Mouse (Mus musculus): ENCODE data around the gene Rae1. TPM values are rescaled to one million over a fixed set of nuclear protein-coding genes. Genes with fewer than 3 reads are reported as not detected.
A peak's percentile ranks its signal among the peaks of the same experiment; 100 is the strongest.

Gene Rae1
- 146 and 148 TPM in 2 replicates for polyA plus RNA-seq (2015; fragmentation: Nextera tagmentation; extraction: Ambion mirVana)

DNA sequence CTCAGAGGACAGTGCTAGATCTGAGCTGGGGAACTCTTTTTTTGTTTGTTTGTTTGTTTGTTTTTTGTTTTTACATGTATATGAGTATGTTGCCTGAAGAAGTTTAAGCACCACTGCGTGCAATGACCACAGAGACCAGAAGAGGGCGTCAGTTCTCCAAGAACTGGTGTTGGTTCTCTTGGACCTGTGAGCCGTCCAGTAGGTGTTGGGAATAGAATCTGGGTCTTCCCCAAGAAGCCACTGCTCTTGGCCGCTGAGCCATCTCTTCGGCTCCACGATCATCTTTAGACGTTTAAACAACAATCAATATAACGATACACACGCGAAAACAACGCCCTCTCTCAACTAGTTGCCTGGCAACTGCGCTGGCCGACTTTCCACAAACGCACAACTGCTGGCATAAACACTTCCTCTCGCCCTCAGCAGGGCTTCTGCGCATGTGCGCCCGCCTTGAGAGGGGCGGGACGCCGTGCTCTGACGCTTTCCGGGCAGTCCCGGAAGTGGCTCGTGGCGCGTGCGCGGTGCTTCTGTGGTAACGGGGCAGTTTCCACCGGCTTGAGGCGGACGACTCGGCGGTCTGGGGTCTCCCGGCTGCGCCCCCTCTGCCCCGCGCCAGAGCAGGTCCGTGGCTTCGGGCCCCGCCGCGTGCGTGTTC, at the start of gene Rae1:
Gene Rae1, plus strand, starts transcription at position 488 of the 655 bp plus-strand sequence.
- H3K4me2 ChIP-seq, result peak within 1 kb of the TSS; percentile 94
- H3K4me1 ChIP-seq, result peaks cover 17% of the 10 kb centered on the region
- under 1% methylated on average over 45 of the region's 45 CpGs for WGBS
- peaks cover 24% of the 10 kb centered on the region for H3K36me3 ChIP-seq (ENCODE audit: poor library complexity, severe bottlenecking)
- peak within 1 kb of the TSS; percentile 88 for H3K4me3 ChIP-seq
- no peaks in the 10 kb centered on the region for H3K9me3 ChIP-seq (replicated peaks)
- H3K27ac ChIP-seq, result peak within 1 kb of the TSS; percentile 87
- peak; percentile 97 for ATAC-seq
- peak within 1 kb of the TSS; percentile 84 for H3K9ac ChIP-seq
- H3K27me3 ChIP-seq, result peaks cover 8% of the 10 kb centered on the region; the same call in 1 of the 2 replicates

DNA sequence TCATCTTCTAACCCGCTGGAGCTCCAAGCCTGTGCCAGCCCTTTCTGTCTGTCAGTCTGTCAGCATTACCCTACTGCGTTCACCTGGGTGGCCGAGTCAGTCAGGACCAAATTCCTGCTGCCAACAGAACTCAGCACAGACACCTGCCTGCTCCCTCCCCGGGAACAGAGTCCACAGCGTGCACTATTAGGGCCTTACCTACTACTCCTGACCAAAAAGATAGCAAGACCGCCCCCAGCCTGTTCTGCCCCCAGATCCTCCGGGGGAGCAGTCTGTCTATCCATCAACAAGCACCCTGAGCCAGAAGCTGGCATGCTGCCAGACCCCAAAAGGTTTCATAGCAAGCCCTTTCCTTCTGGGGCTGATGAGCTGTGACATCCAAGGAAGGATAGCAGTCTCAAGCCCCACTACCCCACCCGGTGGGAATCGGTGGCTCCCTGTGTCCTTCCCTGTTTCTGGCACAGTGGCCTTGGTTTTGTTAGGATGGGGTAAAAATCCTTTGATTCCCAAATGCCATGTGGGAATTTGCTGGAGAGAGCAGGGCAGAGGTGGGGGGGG, 49.7 kb upstream of the Rae1 start:
- no peaks in the 10 kb centered on the region for H3K27me3 ChIP-seq
- no peaks in the 10 kb centered on the region for H3K9me3 ChIP-seq (replicated peaks)
- WGBS, result 59% methylated on average over 9 of the region's 9 CpGs
- no peak overlapping the region for H3K4me3 ChIP-seq
- H3K9ac ChIP-seq, result no peak overlapping the region
- H3K4me1 ChIP-seq, result peaks cover 5% of the 10 kb centered on the region
- no peaks in the 10 kb centered on the region for H3K36me3 ChIP-seq (ENCODE audit: poor library complexity, severe bottlenecking)
- no peak overlapping the region for H3K4me2 ChIP-seq
- H3K27ac ChIP-seq, result no peak overlapping the region
- ATAC-seq, result peak; percentile 30; the same call in 1 of the 2 replicates

DNA sequence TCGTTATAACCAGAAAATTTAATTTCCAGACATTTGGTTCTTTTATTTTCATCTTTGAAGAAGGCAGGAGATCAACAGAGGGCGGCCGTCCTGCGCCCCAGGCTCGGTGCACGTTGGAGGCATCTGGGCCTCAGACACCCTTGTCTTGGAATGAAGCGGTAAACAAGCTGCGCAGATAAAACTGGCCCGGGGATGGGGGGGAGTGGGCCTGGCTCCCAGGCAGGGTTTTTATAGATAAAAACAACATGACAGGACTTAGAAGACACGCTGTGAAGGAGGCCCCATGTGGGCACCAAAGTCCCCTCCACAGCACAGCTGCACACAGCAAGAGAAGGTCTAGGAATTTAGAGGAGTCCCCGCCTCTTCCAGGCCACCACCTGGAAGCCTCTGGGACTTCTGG, 49.2 kb upstream of the Rae1 start:
- H3K9ac ChIP-seq, result no peak overlapping the region
- 20% methylated on average over 11 of the region's 11 CpGs for WGBS
- no peaks in the 10 kb centered on the region for H3K36me3 ChIP-seq (ENCODE audit: poor library complexity, severe bottlenecking)
- 0 out of 2 replicates have a peak, but pooled peaks cover under 1% of the 10 kb centered on the region for H3K9me3 ChIP-seq (replicated peaks)
- no peak for ATAC-seq
- H3K4me1 ChIP-seq, result peaks cover 5% of the 10 kb centered on the region
- H3K27ac ChIP-seq, result no peak overlapping the region
- no peak overlapping the region for H3K4me2 ChIP-seq
- no peaks in the 10 kb centered on the region for H3K27me3 ChIP-seq
- H3K4me3 ChIP-seq, result no peak overlapping the region

DNA sequence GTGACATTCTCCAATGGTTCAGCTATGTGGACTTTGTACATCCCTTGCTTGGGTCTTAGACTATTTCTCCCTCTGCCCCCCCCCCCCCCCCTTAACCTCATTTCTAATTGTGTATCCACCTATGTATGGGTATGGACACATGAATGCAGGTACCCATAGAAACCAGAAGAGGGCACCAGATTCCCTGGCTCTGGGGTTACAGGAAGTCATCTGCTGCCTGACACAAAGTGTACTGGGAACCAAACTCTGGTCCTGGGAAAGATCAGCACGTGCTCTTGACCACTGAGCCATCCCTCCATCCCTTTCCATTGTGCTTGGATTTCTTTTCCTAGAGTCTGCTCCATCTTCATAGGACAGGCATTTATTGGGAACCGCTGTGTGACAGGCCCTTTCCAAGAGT, 47.9 kb upstream of the Rae1 start:
- H3K36me3 ChIP-seq (ENCODE audit: poor library complexity, severe bottlenecking), result no peaks in the 10 kb centered on the region
- H3K4me1 ChIP-seq, result peaks cover 5% of the 10 kb centered on the region
- H3K4me2 ChIP-seq, result no peak overlapping the region
- H3K4me3 ChIP-seq, result no peak overlapping the region
- peaks cover 12% of the 10 kb centered on the region for H3K9me3 ChIP-seq (replicated peaks)
- no peak overlapping the region for H3K9ac ChIP-seq
- no peak for ATAC-seq
- no peak overlapping the region for H3K27ac ChIP-seq
- WGBS, result 80% methylated on average over 2 of the region's 2 CpGs
- no peaks in the 10 kb centered on the region for H3K27me3 ChIP-seq

DNA sequence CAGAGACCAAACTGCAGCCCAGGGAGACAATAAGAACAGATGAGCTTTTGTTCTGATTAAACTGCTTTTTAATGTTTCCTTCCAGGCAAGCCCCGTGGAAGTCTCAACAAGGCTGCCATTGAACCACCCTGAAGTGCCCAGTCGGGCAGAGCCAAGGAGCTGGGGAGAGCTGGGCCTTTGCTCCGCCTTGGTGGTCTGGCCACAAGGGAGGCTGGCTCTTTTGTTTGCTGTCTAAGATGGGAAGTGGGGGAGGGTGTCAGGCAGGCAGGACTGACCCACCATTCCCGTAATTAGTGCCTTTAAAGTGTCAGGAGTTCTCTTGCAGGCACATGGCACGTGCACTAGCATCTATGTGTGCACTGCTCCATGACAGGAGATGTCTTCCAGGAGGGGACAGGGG, 41.3 kb upstream of the Rae1 start:
- WGBS, result 4% methylated on average over 5 of the region's 5 CpGs
- H3K4me2 ChIP-seq, result no peak overlapping the region
- no peak overlapping the region for H3K4me3 ChIP-seq

DNA sequence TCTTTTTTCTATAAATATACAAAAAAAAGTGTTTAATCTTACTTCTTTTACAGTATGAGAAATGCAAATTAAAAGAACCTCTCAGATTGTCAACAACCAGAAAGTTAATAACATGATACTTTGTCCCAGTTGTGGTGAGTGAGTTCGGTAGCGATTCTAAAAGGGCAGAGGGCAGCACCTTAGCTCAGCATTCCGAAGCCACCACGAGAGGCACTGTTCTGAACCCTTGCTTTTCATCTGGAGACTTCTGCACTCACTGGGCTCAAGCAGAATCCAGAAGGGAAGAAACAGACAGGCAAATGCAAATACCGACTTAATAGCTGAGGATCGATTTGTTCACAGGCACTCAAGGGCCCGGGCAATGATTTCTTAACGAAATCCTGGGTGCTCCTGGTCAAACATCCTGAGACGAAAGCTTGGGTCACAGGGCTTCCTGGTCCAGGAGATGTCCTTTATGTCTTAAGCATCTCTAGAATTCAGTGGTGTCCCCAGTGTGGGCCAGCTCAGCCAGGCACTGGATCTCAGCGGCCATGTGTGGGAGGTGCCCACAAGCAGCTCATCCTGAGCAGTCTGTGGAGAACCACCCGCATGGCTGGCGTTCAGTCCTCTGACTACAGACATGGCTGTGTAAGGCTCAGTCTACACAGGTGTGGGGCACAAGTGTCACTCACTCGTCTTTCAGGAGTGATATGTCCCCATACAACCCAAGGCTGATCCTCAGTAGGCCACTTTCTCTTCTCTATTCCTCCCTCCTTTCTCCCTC, 40.7 kb upstream of the Rae1 start:
- WGBS, result 50% methylated on average over 13 of the region's 13 CpGs
- no peak overlapping the region for H3K27ac ChIP-seq
- H3K36me3 ChIP-seq (ENCODE audit: poor library complexity, severe bottlenecking), result no peaks in the 10 kb centered on the region
- no peak overlapping the region for H3K4me3 ChIP-seq
- peaks cover 8% of the 10 kb centered on the region; the same call in 1 of the 2 replicates for H3K4me1 ChIP-seq
- no peak for ATAC-seq
- H3K9me3 ChIP-seq (replicated peaks), result peaks cover 19% of the 10 kb centered on the region
- H3K27me3 ChIP-seq, result no peaks in the 10 kb centered on the region
- H3K4me2 ChIP-seq, result no peak overlapping the region
- no peak overlapping the region for H3K9ac ChIP-seq

More for the DNA sequence above, 41.3 kb upstream of the Rae1 start:
- Histone ChIP-seq H3K4me1 (peaks cover 8% of the 10 kb centered on the region; the same call in 1 of the 2 replicates), H3K27me3 (no peaks in the 10 kb centered on the region), H3K27ac (no peak overlapping the region), H3K36me3 (ENCODE audit: poor library complexity, severe bottlenecking) (no peaks in the 10 kb centered on the region), H3K9me3 (replicated peaks) (peaks cover 19% of the 10 kb centered on the region), H3K9ac (no peak overlapping the region)
- no peak for ATAC-seq

DNA sequence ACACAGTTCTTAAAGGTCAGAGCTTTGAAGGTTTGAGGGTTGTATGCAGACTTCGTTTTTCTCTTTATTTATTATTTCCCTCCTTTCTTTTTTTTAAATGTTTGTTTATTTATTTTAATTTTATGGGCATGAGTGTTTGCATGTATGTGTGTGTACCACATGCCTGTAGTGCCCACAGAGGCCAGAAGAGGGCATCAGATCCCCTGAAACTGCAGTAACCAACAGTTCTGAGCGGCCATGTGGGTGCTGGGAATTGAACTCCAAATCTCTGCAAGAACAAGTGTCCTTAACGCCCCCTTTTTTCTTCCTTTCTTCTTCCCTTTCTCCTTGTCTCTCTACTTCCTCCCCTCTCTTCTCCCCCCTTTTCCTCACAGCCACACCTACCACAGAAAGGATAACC, 39.6 kb upstream of the Rae1 start:
- 87% methylated on average over 3 of the region's 3 CpGs for WGBS
- Histone ChIP-seq H3K4me3 (no peak overlapping the region), H3K36me3 (ENCODE audit: poor library complexity, severe bottlenecking) (no peaks in the 10 kb centered on the region), H3K4me1 (peaks cover 8% of the 10 kb centered on the region; the same call in 1 of the 2 replicates), H3K27me3 (no peaks in the 10 kb centered on the region), H3K9ac (no peak overlapping the region), H3K4me2 (no peak overlapping the region), H3K9me3 (replicated peaks) (peaks cover 19% of the 10 kb centered on the region), H3K27ac (no peak overlapping the region)
- no peak for ATAC-seq

DNA sequence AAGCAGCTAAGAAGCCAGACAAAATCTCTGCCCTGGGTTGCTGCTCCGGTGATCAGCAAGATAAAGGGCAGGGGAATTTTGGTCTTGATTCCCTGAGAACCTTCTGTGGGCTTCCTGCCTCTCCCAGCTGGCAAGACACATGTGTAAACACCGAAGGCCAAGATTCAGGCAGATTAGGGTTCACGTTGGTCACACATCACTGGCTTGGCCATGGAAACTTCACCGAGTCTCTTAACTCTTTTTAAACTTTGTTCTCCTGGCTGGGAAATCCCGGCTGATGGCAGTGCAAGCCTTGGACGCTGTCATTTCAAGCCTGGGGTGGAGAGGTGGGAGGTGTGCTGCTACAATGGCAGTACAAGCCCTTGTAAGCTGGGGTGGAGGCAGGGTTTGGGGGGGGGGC, 38.7 kb upstream of the Rae1 start:
- WGBS, result 65% methylated on average over 6 of the region's 6 CpGs
- H3K36me3 ChIP-seq (ENCODE audit: poor library complexity, severe bottlenecking), result no peaks in the 10 kb centered on the region
- H3K4me2 ChIP-seq, result no peak overlapping the region
- H3K9ac ChIP-seq, result no peak overlapping the region
- H3K4me1 ChIP-seq, result peaks cover 8% of the 10 kb centered on the region; the same call in 1 of the 2 replicates
- no peak overlapping the region for H3K27ac ChIP-seq
- ATAC-seq, result no peak
- no peak overlapping the region for H3K4me3 ChIP-seq
- peaks cover 13% of the 10 kb centered on the region for H3K9me3 ChIP-seq (replicated peaks)
- no peaks in the 10 kb centered on the region for H3K27me3 ChIP-seq

DNA sequence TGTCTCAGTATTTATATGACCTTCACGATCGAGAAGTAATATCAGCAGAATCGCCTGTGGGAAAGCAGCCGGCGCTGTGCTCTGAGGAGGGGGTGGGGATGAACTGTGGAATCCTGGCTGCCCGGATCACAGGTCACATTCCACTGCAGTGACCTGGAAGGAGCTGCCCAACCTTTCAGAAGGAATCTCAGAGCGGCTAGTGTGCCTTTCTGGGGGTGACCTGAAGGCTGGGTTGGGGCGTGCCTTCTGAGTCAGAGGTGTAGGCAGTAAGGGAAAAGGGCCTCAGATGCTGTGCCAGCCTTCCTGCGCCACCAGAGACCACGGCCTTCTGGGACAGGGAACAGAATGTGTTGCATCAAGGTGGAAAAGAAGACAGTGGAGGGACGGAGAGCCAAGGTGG, 34.7 kb upstream of the Rae1 start:
- WGBS, result 48% methylated on average over 11 of the region's 11 CpGs
- Histone ChIP-seq H3K27ac (no peak overlapping the region), H3K9me3 (replicated peaks) (no peaks in the 10 kb centered on the region), H3K9ac (no peak overlapping the region), H3K4me1 (no peaks in the 10 kb centered on the region), H3K36me3 (ENCODE audit: poor library complexity, severe bottlenecking) (no peaks in the 10 kb centered on the region), H3K4me2 (no peak overlapping the region), H3K4me3 (no peak overlapping the region), H3K27me3 (no peaks in the 10 kb centered on the region)
- no peak for ATAC-seq

DNA sequence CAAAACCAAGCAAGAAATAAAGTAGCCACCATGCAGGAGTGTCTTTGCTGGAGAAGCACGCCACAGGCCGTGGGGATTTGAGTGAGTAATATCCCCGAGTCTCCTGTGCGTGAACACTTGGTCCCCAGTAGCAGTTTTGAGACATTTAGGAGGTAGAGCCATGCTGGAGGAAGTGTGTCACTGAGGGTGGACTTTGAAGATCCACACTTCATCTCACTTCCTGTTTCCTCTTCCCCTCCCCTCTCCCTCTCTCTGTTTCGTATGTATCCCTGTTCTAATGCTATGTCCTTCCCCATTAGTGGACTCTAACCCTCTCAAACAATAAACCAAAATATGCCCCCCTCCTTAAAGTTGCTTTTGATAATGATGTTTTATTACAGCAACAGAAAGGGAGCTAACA, 33.4 kb upstream of the Rae1 start:
- Histone ChIP-seq H3K4me2 (no peak overlapping the region), H3K9me3 (replicated peaks) (no peaks in the 10 kb centered on the region), H3K9ac (no peak overlapping the region), H3K27me3 (no peaks in the 10 kb centered on the region), H3K27ac (no peak overlapping the region), H3K4me3 (no peak overlapping the region), H3K36me3 (ENCODE audit: poor library complexity, severe bottlenecking) (no peaks in the 10 kb centered on the region), H3K4me1 (no peaks in the 10 kb centered on the region)
- no peak for ATAC-seq
- WGBS, result 80% methylated on average over 5 of the region's 5 CpGs

DNA sequence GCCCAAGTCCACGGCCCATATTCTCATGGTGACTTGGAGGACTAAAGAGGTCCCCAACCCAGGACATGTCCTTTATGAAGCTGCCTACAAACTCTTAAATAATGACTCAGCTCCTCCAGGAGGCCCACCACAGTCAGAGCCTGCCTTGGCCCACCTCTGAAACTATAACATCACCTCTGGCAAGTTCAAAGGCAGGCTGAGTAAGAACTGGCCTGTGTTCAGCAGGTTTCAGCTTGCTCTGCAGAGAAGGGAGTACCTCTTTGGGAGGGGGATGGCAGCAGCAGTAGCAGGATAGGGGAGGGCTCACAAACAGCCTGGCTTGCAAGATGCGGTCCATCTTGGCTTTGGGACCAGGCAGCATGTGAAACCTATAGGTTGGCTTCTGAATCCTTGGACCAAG, 28.1 kb upstream of the Rae1 start:
- no peak overlapping the region for H3K4me2 ChIP-seq
- 85% methylated on average over 2 of the region's 2 CpGs for WGBS
- no peaks in the 10 kb centered on the region for H3K9me3 ChIP-seq (replicated peaks)
- H3K4me1 ChIP-seq, result peaks cover 8% of the 10 kb centered on the region
- no peak for ATAC-seq
- H3K27me3 ChIP-seq, result no peaks in the 10 kb centered on the region
- H3K36me3 ChIP-seq (ENCODE audit: poor library complexity, severe bottlenecking), result no peaks in the 10 kb centered on the region
- H3K4me3 ChIP-seq, result no peak overlapping the region
- H3K27ac ChIP-seq, result no peak overlapping the region
- no peak overlapping the region for H3K9ac ChIP-seq

DNA sequence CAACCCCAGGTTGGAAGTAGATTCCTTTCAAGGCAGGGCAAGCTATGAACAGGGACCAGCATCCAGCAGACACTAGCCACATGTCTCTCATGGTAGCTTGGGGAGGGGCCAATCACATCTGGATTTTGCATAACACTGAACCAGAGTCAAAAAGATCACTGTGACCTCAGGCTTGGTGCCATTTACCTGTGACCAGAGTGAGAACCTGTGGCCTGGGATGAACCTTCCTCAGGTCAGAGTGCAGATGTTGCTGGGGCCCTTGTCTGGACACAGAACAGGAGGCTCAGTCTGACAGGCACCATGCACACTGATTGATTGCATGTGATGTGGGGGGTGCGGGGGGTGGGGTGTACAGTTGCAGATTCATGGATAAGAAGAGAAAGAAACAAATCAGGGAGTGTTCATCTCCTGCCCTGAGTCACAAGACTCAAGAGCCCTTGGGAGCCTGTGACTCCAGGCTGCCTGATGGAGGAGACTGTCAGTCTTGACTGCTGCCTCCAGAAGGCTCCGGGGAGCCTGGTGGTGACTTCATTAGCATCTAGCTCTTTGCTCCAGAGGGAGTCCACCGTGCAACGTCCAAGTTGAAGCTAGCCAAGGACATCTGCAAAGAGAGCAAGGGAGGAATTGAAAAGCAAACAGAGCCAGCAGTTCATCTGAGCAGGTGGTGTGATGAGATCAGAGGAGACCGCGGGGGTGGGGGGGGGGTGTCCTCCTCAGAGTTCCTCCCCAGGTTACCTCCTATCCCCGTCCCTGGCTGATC, 25.9 kb upstream of the Rae1 start:
- no peak overlapping the region for H3K4me3 ChIP-seq
- H3K4me1 ChIP-seq, result peaks cover 23% of the 10 kb centered on the region
- H3K4me2 ChIP-seq, result no peak overlapping the region
- H3K9me3 ChIP-seq (replicated peaks), result no peaks in the 10 kb centered on the region
- no peak overlapping the region for H3K9ac ChIP-seq
- 30% methylated on average over 7 of the region's 7 CpGs for WGBS
- H3K27ac ChIP-seq, result no peak overlapping the region
- ATAC-seq, result no peak
- H3K27me3 ChIP-seq, result no peaks in the 10 kb centered on the region
- no peaks in the 10 kb centered on the region for H3K36me3 ChIP-seq (ENCODE audit: poor library complexity, severe bottlenecking)

Data from forebrain, embryonic 13.5 days (tissue).